Mouse (Mus musculus) kidney, adult 2 months (tissue): ENCODE results near the gene Hmcn1. TPM values are rescaled to one million over a fixed set of nuclear protein-coding genes. Genes with fewer than 3 reads are reported as not detected.

ENCODE experiments used
- DNase-seq: peaks from one replicate; pipeline ENCODE4 v3.0.0; 2021
- H3K27ac ChIP-seq: fragments of 200-500 bp; 2 replicates; pipeline ENCODE4 v1.5.1; 2012; ENCODE audit warnings: low read depth, low read length, control low read depth, inconsistent platforms; ENCODE audit not compliant: insufficient read depth
- H3K27me3 ChIP-seq: fragments of 200-500 bp; replicated peaks from 2 replicates; pipeline ENCODE4 v1.6.1; 2012; ENCODE audit warnings: mild to moderate bottlenecking, moderate library complexity, low read length, inconsistent platforms; ENCODE audit not compliant: control insufficient read depth, insufficient read depth
- H3K36me3 ChIP-seq: fragments of 200-500 bp; 2 replicates; pipeline ENCODE4 v1.6.1; 2012; ENCODE audit warnings: mild to moderate bottlenecking, moderate library complexity, low read length, inconsistent platforms; ENCODE audit not compliant: control insufficient read depth, insufficient read depth
- H3K4me1 ChIP-seq: fragments of 200-500 bp; 2 replicates; pipeline ENCODE4 v1.6.1; 2011; ENCODE audit warnings: low read length; ENCODE audit not compliant: control insufficient read depth, insufficient read depth
- H3K4me3 ChIP-seq: fragments of 200-500 bp; 2 replicates; pipeline ENCODE4 v1.5.1; 2011; ENCODE audit warnings: mild to moderate bottlenecking, low read depth, low read length, control low read depth; ENCODE audit not compliant: insufficient read depth
- CTCF ChIP-seq: fragments of 200-500 bp; conservative IDR thresholded peaks from 2 replicates; pipeline ENCODE4 v1.5.1; 2011; ENCODE audit warnings: low read depth, mild to moderate bottlenecking, control low read depth, low read length, moderate library complexity, mixed read lengths; ENCODE audit not compliant: insufficient read depth, insufficient read length
- POLR2A ChIP-seq: fragments of 200-500 bp; IDR thresholded peaks from one replicate; pipeline ENCODE4 v1.6.1; 2011; ENCODE audit warnings: low read depth, low read length, control low read depth
- WGBS: fragments of 180-500 bp; shearing (Covaris S2); methylation state at CpG from one replicate; pipeline ENCODE4 v1.1.7; 2018; 5-methylcytosine and 5-hydroxymethylcytosine counted together
- polyA plus RNA-seq: library from polyadenylated mRNA; depleted of rRNA; stranded (reverse); fragments of >200 nt; gene quantifications from 2 replicates; pipeline ENCODE4 v1.2.3, GENCODE M21; 2012

Gene Hmcn1
- polyA plus RNA-seq, 1 experiment: 1.7 TPM

GRCm38 (mm10) chr1:150566287-150566686 is 426.9 kb downstream of the Hmcn1 start:
- TF ChIP-seq POLR2A: no peak
- TF ChIP-seq CTCF: no peak
- no peak overlapping the region for H3K4me3 ChIP-seq
- no peaks in the 10 kb centered on the region for H3K27me3 ChIP-seq
- no peak for DNase-seq
- 93% methylated on average over 4 of the region's 4 CpGs for WGBS
- no peak overlapping the region for H3K27ac ChIP-seq
- no peaks in the 10 kb centered on the region for H3K36me3 ChIP-seq
- no peaks in the 10 kb centered on the region for H3K4me1 ChIP-seq

- no peak for DNase-seq
- no peaks in the 10 kb centered on the region for H3K4me1 ChIP-seq
- no peak overlapping the region for H3K4me3 ChIP-seq
- TF ChIP-seq CTCF (no peak), POLR2A (no peak)
- H3K36me3 ChIP-seq: no peaks in the 10 kb centered on the region
- H3K27ac ChIP-seq: no peak overlapping the region
- WGBS: 83% methylated on average over 3 of the region's 3 CpGs
- no peaks in the 10 kb centered on the region for H3K27me3 ChIP-seq
Observed at GRCm38 (mm10) chr1:150556621-150557020, 436.6 kb downstream of the Hmcn1 start.

DNA sequence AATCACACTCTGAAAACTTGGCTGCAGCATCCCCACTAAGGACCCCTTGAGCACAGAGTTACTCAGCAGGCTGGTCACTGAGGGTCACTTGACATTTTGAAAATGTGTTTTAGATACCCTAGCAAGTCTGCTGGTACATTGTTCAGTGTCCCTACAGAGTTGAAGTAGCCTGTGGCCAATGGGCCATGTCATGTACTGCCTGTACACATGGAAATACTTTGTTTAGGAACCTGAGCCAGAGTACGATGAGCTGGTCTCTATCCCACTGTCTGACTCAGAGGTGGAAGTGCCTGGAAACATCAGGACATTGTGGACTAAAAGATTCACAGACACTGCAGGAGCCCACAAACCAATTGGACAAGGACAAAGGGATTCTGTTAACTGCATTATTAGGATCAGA is 441.8 kb downstream of the Hmcn1 start:
- no peak for TF ChIP-seq CTCF
- no peak for TF ChIP-seq POLR2A
- Histone ChIP-seq H3K4me3 (no peak overlapping the region), H3K27ac (no peak overlapping the region), H3K4me1 (no peaks in the 10 kb centered on the region), H3K27me3 (no peaks in the 10 kb centered on the region), H3K36me3 (no peaks in the 10 kb centered on the region)
- WGBS: 86% methylated on average over 1 of the region's 1 CpGs
- DNase-seq: no peak

DNA sequence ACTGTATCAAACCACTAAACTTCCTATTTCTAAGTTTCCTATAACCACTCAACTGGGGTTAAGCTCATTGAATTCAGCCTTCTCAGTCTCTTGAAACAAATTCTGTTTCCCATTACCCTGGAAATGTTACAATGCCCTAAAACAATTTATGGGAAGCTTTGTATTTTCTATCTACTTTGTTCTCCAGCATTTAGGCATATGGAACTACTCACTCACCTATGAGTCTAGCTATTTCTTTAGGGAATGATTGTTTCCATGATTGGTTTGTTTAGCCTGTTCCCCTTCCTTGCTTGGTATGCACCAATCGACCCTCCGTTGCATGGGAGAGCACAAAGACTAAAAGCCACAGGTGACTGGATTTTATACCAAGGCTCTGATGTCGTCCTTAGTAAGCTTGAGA is 446.8 kb downstream of the Hmcn1 start:
- no peak for TF ChIP-seq CTCF
- TF ChIP-seq POLR2A: no peak
- no peak for DNase-seq
- 51% methylated on average over 3 of the region's 3 CpGs for WGBS
- Histone ChIP-seq H3K36me3 (no peaks in the 10 kb centered on the region), H3K27me3 (no peaks in the 10 kb centered on the region), H3K27ac (no peak overlapping the region), H3K4me1 (no peaks in the 10 kb centered on the region), H3K4me3 (no peak overlapping the region)

DNA sequence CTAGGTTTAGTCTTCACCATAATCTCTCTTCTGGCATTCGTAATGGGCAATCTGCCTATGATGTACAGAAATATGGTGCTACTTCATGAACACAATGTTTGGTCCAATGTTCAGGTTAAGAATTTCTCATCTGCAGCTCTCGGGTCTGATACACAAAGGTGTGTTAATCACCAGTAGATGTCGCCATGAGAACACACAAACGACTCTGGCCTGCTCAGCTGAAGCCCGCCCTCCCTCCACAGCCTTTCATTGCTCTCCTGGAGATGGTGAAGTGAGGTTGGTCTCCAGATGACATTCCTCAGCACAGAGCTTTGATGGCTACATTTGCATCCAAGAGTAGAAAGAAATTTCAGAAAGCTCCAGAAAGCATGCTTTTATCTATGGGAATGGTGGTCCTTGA is 453.0 kb downstream of the Hmcn1 start:
- Histone ChIP-seq H3K27me3 (no peaks in the 10 kb centered on the region), H3K36me3 (no peaks in the 10 kb centered on the region), H3K4me1 (no peaks in the 10 kb centered on the region), H3K4me3 (no peak overlapping the region), H3K27ac (no peak overlapping the region)
- no peak for TF ChIP-seq POLR2A
- TF ChIP-seq CTCF: peak; percentile 86
- peak; percentile 48 for DNase-seq
- WGBS: 8% methylated on average over 5 of the region's 5 CpGs

DNA sequence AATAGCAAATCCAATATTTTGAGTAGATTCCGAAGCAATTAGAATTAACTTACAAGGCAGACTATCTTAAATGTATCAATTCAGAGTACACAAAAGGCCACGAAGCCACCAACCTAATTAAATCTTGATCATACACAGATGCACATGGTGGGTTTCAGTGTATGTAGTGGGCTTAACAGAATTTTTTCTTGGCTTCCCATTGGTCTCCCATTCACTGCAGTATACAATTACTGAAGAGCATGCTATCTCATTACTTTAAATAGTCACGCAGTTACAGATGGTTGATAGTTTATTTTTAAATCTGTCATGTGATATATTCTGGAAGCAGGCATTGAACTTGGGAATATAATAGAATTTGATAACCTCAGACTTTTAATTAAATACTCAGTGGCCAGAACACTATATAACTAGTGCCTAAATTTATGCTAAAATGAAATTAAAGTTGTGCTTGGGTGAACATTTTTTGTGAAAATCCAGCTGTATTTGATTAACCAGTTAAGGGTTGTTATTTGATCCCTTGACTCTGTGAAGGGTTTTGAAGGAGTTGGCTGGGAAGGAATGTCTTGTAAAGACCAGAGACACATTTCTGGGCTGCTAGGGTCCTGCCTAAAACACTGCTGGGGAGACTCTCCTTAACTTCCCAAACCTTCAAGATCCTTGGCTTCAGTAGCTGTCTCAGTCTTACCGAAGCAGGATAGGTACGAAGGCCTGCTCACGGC is 455.7 kb downstream of the Hmcn1 start:
- no peaks in the 10 kb centered on the region for H3K4me1 ChIP-seq
- no peak for DNase-seq
- H3K4me3 ChIP-seq: no peak overlapping the region
- H3K27ac ChIP-seq: no peak overlapping the region
- 82% methylated on average over 6 of the region's 6 CpGs for WGBS
- H3K36me3 ChIP-seq: no peaks in the 10 kb centered on the region
- H3K27me3 ChIP-seq: no peaks in the 10 kb centered on the region
- no peak for TF ChIP-seq CTCF
- TF ChIP-seq POLR2A: no peak

GRCm38 (mm10) chr1:150535770-150536534 is 457.3 kb downstream of the Hmcn1 start:
- H3K36me3 ChIP-seq: no peaks in the 10 kb centered on the region
- TF ChIP-seq POLR2A: no peak
- peak; percentile 66 for DNase-seq
- H3K27me3 ChIP-seq: no peaks in the 10 kb centered on the region
- H3K4me1 ChIP-seq: no peaks in the 10 kb centered on the region
- no peak overlapping the region for H3K27ac ChIP-seq
- WGBS: 19% methylated on average over 16 of the region's 16 CpGs
- no peak overlapping the region for H3K4me3 ChIP-seq

GRCm38 (mm10) chr1:150534587-150534986 is 458.6 kb downstream of the Hmcn1 start:
- no peaks in the 10 kb centered on the region for H3K27me3 ChIP-seq
- TF ChIP-seq CTCF: no peak
- TF ChIP-seq POLR2A: no peak
- H3K27ac ChIP-seq: no peak overlapping the region
- no peaks in the 10 kb centered on the region for H3K36me3 ChIP-seq
- no peak for DNase-seq
- no peak overlapping the region for H3K4me3 ChIP-seq
- no peaks in the 10 kb centered on the region for H3K4me1 ChIP-seq
- WGBS: 74% methylated on average over 8 of the region's 8 CpGs
